Mouse (Mus musculus): ENCODE data around the gene Hnrnpab. TPM values are rescaled to one million over a fixed set of nuclear protein-coding genes. Genes with fewer than 3 reads are reported as not detected.
"Not testable (repeated sequence)": the region's sequence is repeated elsewhere in the genome, so short reads cannot be mapped to it uniquely, and the experiment has no call there.

The Hnrnpab gene
- polyA plus RNA-seq, 1 experiment: 749 TPM

DNA sequence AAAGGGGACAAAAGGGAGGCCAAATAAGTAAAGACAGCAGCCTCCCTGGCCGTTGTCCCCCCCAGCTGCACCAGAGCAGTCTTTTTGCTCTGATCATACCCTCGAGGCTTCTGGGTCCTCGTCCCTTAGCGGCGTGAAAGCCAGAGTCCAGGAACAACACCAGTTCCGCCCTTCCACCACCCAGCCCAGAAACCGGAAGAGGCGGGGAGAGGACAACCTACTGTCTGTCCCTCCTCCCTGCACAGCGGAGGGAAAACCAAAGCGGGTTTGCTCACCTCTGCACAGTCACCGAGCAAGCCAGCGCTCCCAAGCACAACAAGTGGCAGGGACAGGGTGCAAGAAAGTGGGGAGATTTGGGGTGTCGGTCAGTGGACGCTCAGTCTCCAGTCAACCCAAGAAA lies 9.0 kb upstream of the Hnrnpab start:
- Histone ChIP-seq H3ac (ENCODE audit: control insufficient read depth, insufficient read length, low read depth) (peak overlapping the region; percentile 70), H3K27me3 (ENCODE audit: control insufficient read depth, insufficient read depth, insufficient read length) (no peaks in the 10 kb centered on the region), H3K4me3 (ENCODE audit: insufficient read depth, poor library complexity, severe bottlenecking) (no peak overlapping the region), H3K79me3 (ENCODE audit: low read depth) (peaks cover 9% of the 10 kb centered on the region), H3K79me2 (ENCODE audit: control insufficient read depth, insufficient read depth) (peaks cover 10% of the 10 kb centered on the region), H3K36me3 (ENCODE audit: control insufficient read depth, insufficient read depth) (no peaks in the 10 kb centered on the region)
- TF ChIP-seq USF1 (IDR thresholded peaks at IDR 0.05; ENCODE audit: low read depth) (no peak), MAX (IDR thresholded peaks at IDR 0.05) (peak; percentile 81)

DNA sequence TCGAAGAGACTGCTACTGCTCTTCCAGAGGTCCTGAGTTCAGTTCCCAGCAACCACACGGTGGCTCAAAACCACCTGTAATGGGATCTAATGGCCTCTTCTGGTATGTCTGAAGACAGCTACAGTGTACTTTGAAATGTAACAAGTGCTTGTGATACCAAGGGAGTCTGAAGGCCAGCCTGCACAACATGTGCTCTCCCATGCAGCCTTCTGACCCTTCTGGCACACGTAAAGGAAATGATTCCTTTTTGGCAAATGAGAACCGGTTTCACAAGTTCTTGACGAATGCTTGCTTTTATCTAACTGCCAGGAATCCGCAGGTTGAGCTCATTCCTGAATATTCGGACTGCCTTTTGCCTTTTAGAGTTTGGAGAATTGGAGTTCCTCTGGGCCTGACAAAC lies 8.5 kb upstream of the Hnrnpab start:
- Histone ChIP-seq H3ac (ENCODE audit: control insufficient read depth, insufficient read length, low read depth) (no peak overlapping the region), H3K36me3 (ENCODE audit: control insufficient read depth, insufficient read depth) (no peaks in the 10 kb centered on the region), H3K4me3 (ENCODE audit: insufficient read depth, poor library complexity, severe bottlenecking) (no peak overlapping the region), H3K79me2 (ENCODE audit: control insufficient read depth, insufficient read depth) (peaks cover 6% of the 10 kb centered on the region), H3K27me3 (ENCODE audit: control insufficient read depth, insufficient read depth, insufficient read length) (no peaks in the 10 kb centered on the region), H3K79me3 (ENCODE audit: low read depth) (peaks cover 4% of the 10 kb centered on the region)
- TF ChIP-seq CTCF (IDR thresholded peaks at IDR 0.05; ENCODE audit: control insufficient read depth, insufficient read depth, insufficient read length) (no peak), MYOG (IDR thresholded peaks at IDR 0.05; ENCODE audit: control insufficient read depth, extremely low read depth, insufficient read length) (no peak), MYOD1 (IDR thresholded peaks at IDR 0.05; ENCODE audit: control insufficient read depth, insufficient read length, low read depth) (no peak), CEBPB (IDR thresholded peaks at IDR 0.05; ENCODE audit: low read depth) (no peak), FOSL1 (IDR thresholded peaks at IDR 0.05; ENCODE audit: insufficient read depth, low read length, poor library complexity, severe bottlenecking) (no peak), MAX (IDR thresholded peaks at IDR 0.05) (no peak), USF1 (IDR thresholded peaks at IDR 0.05; ENCODE audit: low read depth) (no peak)

DNA sequence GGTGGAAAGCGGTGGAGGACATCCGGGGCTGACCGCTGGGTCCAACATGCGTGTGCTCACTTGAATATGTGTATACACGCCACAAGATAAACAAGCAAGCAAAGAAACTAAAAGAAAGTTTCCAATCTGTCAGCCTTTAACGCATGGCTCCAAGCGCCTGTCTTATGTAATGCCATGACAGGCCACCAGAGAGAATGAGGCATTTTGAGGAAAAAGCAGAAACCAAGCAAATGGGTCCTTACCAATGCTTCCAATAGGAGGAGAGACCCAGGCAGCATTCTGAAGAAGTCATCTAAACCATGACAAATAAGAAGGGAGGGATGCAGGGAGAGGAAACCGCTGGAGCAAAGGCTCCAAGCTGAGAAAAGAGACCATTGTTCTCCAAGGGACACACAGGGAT lies 7.6 kb upstream of the Hnrnpab start:
- H3K36me3 ChIP-seq (ENCODE audit: control insufficient read depth, insufficient read depth): no peaks in the 10 kb centered on the region
- H3K4me3 ChIP-seq (ENCODE audit: insufficient read depth, poor library complexity, severe bottlenecking): no peak overlapping the region
- H3K79me2 ChIP-seq (ENCODE audit: control insufficient read depth, insufficient read depth): no peaks in the 10 kb centered on the region
- TF ChIP-seq CEBPB (IDR thresholded peaks at IDR 0.05; ENCODE audit: low read depth) (no peak), FOSL1 (IDR thresholded peaks at IDR 0.05; ENCODE audit: insufficient read depth, low read length, poor library complexity, severe bottlenecking) (no peak), MYOD1 (IDR thresholded peaks at IDR 0.05; ENCODE audit: control insufficient read depth, insufficient read length, low read depth) (no peak), MAX (IDR thresholded peaks at IDR 0.05) (no peak), CTCF (IDR thresholded peaks at IDR 0.05; ENCODE audit: control insufficient read depth, insufficient read depth, insufficient read length) (no peak), USF1 (IDR thresholded peaks at IDR 0.05; ENCODE audit: low read depth) (no peak), MYOG (IDR thresholded peaks at IDR 0.05; ENCODE audit: control insufficient read depth, extremely low read depth, insufficient read length) (no peak)
- H3K79me3 ChIP-seq (ENCODE audit: low read depth): no peaks in the 10 kb centered on the region
- no peaks in the 10 kb centered on the region for H3K27me3 ChIP-seq (ENCODE audit: control insufficient read depth, insufficient read depth, insufficient read length)
- H3ac ChIP-seq (ENCODE audit: control insufficient read depth, insufficient read length, low read depth): no peak overlapping the region

DNA sequence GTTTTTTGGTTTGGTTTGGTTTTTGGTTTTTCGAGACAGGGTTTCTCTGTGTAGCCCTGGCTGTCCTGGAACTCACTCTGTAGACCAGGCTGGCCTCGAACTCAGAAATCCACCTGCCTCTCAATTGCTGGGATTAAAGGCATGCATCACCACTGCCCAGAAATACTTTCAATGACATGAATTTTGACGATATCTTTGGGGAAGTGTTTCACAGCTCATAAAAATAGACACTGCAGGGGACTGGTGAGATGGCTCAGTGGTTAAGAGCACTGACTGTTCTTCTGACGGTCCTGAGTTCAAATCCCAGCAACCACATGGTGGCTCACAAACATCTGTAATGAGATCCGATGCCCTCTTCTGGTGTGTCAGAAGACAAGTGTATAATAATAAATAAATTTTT lies 3.3 kb upstream of the Hnrnpab start:
- not testable (repeated sequence) for H3K4me3 ChIP-seq (ENCODE audit: insufficient read depth, poor library complexity, severe bottlenecking); H3ac ChIP-seq (ENCODE audit: control insufficient read depth, insufficient read length, low read depth); H3K27me3 ChIP-seq (ENCODE audit: control insufficient read depth, insufficient read depth, insufficient read length); H3K36me3 ChIP-seq (ENCODE audit: control insufficient read depth, insufficient read depth)
- Histone ChIP-seq H3K79me2 (ENCODE audit: control insufficient read depth, insufficient read depth) (peaks cover 27% of the 10 kb centered on the region), H3K79me3 (ENCODE audit: low read depth) (peaks cover 14% of the 10 kb centered on the region)

DNA sequence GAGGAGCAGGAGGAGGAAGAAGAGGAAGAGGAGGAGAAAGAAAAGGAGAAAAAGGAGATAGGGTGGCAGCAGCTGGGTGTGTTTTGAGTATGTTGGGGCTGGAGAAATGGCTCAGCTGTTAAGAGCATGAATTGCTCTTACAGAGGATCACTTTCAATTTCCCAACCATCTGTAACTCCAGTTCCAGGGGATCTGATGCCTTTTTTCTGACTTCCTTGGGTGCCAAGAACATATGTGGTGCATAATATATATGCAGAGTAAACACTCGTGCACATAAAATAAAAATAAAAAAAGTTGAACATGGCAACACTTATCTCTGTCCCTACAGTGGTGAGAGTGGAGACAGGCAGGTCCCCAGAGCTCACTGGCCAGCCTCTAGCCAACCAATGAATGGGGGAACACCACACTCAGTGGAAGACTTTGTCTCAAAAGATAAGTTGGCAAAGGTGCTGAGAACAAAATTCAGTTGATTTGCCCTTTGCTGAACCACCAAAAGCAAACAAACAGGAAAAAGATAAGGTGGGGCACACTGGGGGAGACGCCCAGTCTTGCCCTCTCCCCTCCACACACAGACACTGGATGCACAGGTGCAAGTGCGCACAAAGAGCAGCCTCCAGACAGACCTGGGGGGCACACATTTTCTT lies 2.7 kb upstream of the Hnrnpab start:
- Histone ChIP-seq H3K36me3 (ENCODE audit: control insufficient read depth, insufficient read depth) (peaks cover 14% of the 10 kb centered on the region), H3K27me3 (ENCODE audit: control insufficient read depth, insufficient read depth, insufficient read length) (no peaks in the 10 kb centered on the region), H3K79me3 (ENCODE audit: low read depth) (peaks cover 19% of the 10 kb centered on the region), H3K79me2 (ENCODE audit: control insufficient read depth, insufficient read depth) (peaks cover 32% of the 10 kb centered on the region), H3ac (ENCODE audit: control insufficient read depth, insufficient read length, low read depth) (no peak overlapping the region), H3K4me3 (ENCODE audit: insufficient read depth, poor library complexity, severe bottlenecking) (no peak overlapping the region)
- TF ChIP-seq MYOD1 (IDR thresholded peaks at IDR 0.05; ENCODE audit: control insufficient read depth, insufficient read length, low read depth) (no peak), CEBPB (IDR thresholded peaks at IDR 0.05; ENCODE audit: low read depth) (no peak), MAX (IDR thresholded peaks at IDR 0.05) (no peak), MYOG (IDR thresholded peaks at IDR 0.05; ENCODE audit: control insufficient read depth, extremely low read depth, insufficient read length) (no peak)

DNA sequence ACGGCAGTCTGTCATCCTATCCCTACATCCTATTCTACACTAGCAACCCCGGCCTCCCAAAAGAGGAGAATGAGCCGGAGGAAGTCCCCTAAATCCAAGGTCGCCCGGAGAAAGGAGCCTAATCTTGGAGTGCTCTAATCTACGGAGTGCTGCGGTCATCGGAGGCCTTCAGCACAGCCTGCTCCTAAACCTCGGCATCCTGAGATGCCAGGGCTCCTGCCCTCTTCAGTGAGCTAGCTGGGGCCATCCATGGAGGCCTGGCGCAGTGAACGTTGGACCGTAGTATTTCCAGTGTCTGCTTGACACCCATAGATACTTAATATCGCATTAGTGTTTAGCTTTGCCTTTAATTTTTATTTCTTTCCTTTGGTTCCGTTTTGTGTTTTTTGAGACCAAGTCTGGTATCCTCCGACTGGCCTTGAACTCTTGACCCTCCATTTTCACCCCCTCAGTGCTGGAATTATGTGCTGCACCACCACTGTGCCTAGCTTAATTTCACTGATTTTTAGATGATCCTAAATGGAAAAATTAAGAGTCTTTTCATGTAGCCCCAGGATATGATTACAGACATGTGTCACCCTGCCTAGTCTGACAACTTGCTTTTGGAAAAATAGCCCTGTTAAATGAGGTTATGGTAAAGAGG lies 570 bp upstream of the Hnrnpab start:
- TF ChIP-seq USF1 (IDR thresholded peaks at IDR 0.05; ENCODE audit: low read depth): no peak
- TF ChIP-seq MYOG (IDR thresholded peaks at IDR 0.05; ENCODE audit: control insufficient read depth, extremely low read depth, insufficient read length): no peak
- TF ChIP-seq MAX (IDR thresholded peaks at IDR 0.05): no peak
- no peak for TF ChIP-seq CEBPB (IDR thresholded peaks at IDR 0.05; ENCODE audit: low read depth)
- TF ChIP-seq FOSL1 (IDR thresholded peaks at IDR 0.05; ENCODE audit: insufficient read depth, low read length, poor library complexity, severe bottlenecking): no peak
- TF ChIP-seq CTCF (IDR thresholded peaks at IDR 0.05; ENCODE audit: control insufficient read depth, insufficient read depth, insufficient read length): no peak
- TF ChIP-seq MYOD1 (IDR thresholded peaks at IDR 0.05; ENCODE audit: control insufficient read depth, insufficient read length, low read depth): no peak
- peaks cover 41% of the 10 kb centered on the region for H3K79me3 ChIP-seq (ENCODE audit: low read depth)
- peak overlapping the region; percentile 99 for H3K4me3 ChIP-seq (ENCODE audit: insufficient read depth, poor library complexity, severe bottlenecking)

More for the DNA sequence above, 570 bp upstream of the Hnrnpab start:
- Histone ChIP-seq H3K27me3 (ENCODE audit: control insufficient read depth, insufficient read depth, insufficient read length) (no peaks in the 10 kb centered on the region), H3K79me2 (ENCODE audit: control insufficient read depth, insufficient read depth) (peaks cover 54% of the 10 kb centered on the region), H3K36me3 (ENCODE audit: control insufficient read depth, insufficient read depth) (peaks cover 36% of the 10 kb centered on the region), H3ac (ENCODE audit: control insufficient read depth, insufficient read length, low read depth) (peak overlapping the region; percentile 90)

All from C2C12 (cell line).